Mouse (Mus musculus): ENCODE measurements around the gene Alox12b. TPM values are rescaled to one million over a fixed set of nuclear protein-coding genes. Genes with fewer than 3 reads are reported as not detected.

The Alox12b gene
- total RNA-seq, 1 experiment = 0.22 TPM

DNA sequence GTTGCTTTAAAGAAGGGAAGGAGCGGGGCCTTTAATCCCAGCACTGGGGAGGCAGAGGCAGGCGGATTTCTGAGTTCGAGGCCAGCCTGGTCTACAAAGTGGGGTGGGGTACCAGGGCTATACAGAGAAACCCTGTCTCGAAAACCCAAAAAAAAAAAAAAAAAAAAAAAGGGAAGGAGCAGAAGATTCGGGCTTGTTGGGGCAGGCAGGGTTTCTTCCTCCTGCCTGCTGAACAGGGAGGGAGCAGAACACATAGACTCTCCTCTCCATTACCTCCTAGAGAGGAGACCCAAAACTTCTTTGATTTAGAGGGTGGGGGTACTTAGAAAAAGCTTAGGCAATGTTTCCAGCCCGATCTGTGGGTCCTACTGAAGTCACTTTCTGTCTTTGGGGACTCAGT lies 21.4 kb upstream of the Alox12b start:
- H3K4me1 ChIP-seq (ENCODE audit: control insufficient read depth in 2 of 2, insufficient read depth in 2 of 2, low read length in 2 of 2, poor library complexity in 1 of 2) = peaks cover 0 to 11% of the 10 kb centered on the region in 2 experiments; a peak in 1 of 4 replicates
- H3K27ac ChIP-seq (ENCODE audit: insufficient read depth, low read depth, low read length, poor library complexity, severe bottlenecking) = no peak overlapping the region
- in situ Hi-C loops (cut with MboI; ENCODE audit: low sequenced_read_pairs in 2 of 2, unreplicated experiment in 2 of 2) = no loop called here
- H3K9ac ChIP-seq (ENCODE audit: insufficient read depth, low read depth, low read length, poor library complexity, severe bottlenecking) = no peak overlapping the region
- H3K4me3 ChIP-seq (ENCODE audit: insufficient read depth in 1 of 2, low read depth in 1 of 2, low read length in 2 of 2, poor library complexity in 1 of 2, severe bottlenecking in 1 of 2) = no peak overlapping the region
- no peaks in the 10 kb centered on the region for H3K9me3 ChIP-seq (ENCODE audit: control insufficient read depth, insufficient read depth, low read depth, low read length)
- no peak for DNase-seq (ENCODE audit: low read depth, low spot score)
- TF ChIP-seq CHD2 (IDR thresholded peaks at IDR 0.05; ENCODE audit: low read depth, low read length) (no peak), ZNF384 (IDR thresholded peaks at IDR 0.05; ENCODE audit: low read depth, low read length) (no peak), MAFK (IDR thresholded peaks at IDR 0.05; ENCODE audit: insufficient read depth, low read depth, low read length) (no peak), ZC3H11A (IDR thresholded peaks at IDR 0.05; ENCODE audit: borderline replicate concordance, low read depth, low read length) (no peak), HCFC1 (IDR thresholded peaks at IDR 0.05; ENCODE audit: borderline replicate concordance, insufficient read depth, low read length) (no peak)
- no peaks in the 10 kb centered on the region for H3K36me3 ChIP-seq (ENCODE audit: control insufficient read depth, insufficient read depth, low read length, poor library complexity, severe bottlenecking)

DNA sequence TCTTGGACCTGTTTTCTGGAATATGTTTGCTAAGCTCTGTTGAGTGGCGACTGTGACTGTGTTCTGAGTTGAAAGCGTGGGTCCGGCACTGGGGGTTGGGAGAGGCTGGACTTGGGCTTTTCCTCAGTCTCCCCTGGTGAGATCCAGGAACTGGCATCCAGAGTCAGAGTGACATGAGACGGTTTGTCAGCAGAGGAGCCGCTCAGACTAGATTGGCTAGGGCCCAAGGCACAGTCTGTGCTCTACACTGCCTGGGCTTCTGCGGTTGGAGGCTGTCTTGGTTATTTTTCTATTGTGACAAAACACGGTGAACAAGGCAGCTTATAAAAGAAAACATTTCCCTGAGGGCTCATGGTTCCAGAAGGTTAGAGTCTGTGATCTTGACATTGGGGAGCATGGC lies 9.2 kb upstream of the Alox12b start:
- no peak overlapping the region for H3K4me3 ChIP-seq (ENCODE audit: insufficient read depth in 1 of 2, low read depth in 1 of 2, low read length in 2 of 2, poor library complexity in 1 of 2, severe bottlenecking in 1 of 2)
- no peak for TF ChIP-seq MAFK (IDR thresholded peaks at IDR 0.05; ENCODE audit: insufficient read depth, low read depth, low read length)
- no peak for TF ChIP-seq ZNF384 (IDR thresholded peaks at IDR 0.05; ENCODE audit: low read depth, low read length)
- TF ChIP-seq HCFC1 (IDR thresholded peaks at IDR 0.05; ENCODE audit: borderline replicate concordance, insufficient read depth, low read length) = no peak
- no peak for TF ChIP-seq CHD2 (IDR thresholded peaks at IDR 0.05; ENCODE audit: low read depth, low read length)
- TF ChIP-seq ZC3H11A (IDR thresholded peaks at IDR 0.05; ENCODE audit: borderline replicate concordance, low read depth, low read length) = no peak
- H3K9ac ChIP-seq (ENCODE audit: insufficient read depth, low read depth, low read length, poor library complexity, severe bottlenecking) = no peak overlapping the region
- in situ Hi-C loops (cut with MboI; ENCODE audit: low sequenced_read_pairs in 2 of 2, unreplicated experiment in 2 of 2) = no loop called here
- H3K36me3 ChIP-seq (ENCODE audit: control insufficient read depth, insufficient read depth, low read length, poor library complexity, severe bottlenecking) = no peaks in the 10 kb centered on the region
- H3K4me1 ChIP-seq (ENCODE audit: control insufficient read depth in 2 of 2, insufficient read depth in 2 of 2, low read length in 2 of 2, poor library complexity in 1 of 2) = peaks cover 0 to 4% of the 10 kb centered on the region in 2 experiments; a peak in 2 of 4 replicates
- no peaks in the 10 kb centered on the region for H3K9me3 ChIP-seq (ENCODE audit: control insufficient read depth, insufficient read depth, low read depth, low read length)
- DNase-seq (ENCODE audit: low read depth, low spot score) = no peak
- no peak overlapping the region for H3K27ac ChIP-seq (ENCODE audit: insufficient read depth, low read depth, low read length, poor library complexity, severe bottlenecking)

DNA sequence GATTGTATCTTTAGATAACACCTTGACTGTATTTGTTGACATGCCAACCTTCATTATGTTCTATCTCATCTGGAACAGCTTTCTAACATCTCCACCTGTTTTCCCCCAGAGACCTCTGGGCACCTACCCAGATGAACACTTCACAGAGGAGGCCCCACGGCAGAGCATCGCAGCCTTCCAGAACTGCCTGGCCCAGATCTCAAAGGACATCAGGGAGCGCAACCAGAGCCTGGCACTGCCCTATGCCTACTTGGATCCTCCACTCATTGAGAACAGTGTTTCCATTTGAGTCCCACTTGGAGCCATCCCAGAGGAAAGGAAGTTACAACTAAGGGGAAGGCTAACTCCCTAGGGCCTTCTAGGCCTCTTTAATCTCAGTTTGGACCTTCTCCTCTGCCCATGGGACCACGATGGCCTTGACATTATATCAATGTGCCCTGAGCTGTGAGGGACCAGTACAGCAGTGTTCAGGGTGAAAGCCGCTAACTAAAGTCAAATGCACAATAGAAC lies 8.3 kb upstream of the Alox12b start:
- no peak for DNase-seq (ENCODE audit: low read depth, low spot score)
- no peak overlapping the region for H3K4me3 ChIP-seq (ENCODE audit: insufficient read depth in 1 of 2, low read depth in 1 of 2, low read length in 2 of 2, poor library complexity in 1 of 2, severe bottlenecking in 1 of 2)
- H3K27ac ChIP-seq (ENCODE audit: insufficient read depth, low read depth, low read length, poor library complexity, severe bottlenecking) = no peak overlapping the region
- TF ChIP-seq CHD2 (IDR thresholded peaks at IDR 0.05; ENCODE audit: low read depth, low read length) (no peak), ZC3H11A (IDR thresholded peaks at IDR 0.05; ENCODE audit: borderline replicate concordance, low read depth, low read length) (no peak), ZNF384 (IDR thresholded peaks at IDR 0.05; ENCODE audit: low read depth, low read length) (no peak), MAFK (IDR thresholded peaks at IDR 0.05; ENCODE audit: insufficient read depth, low read depth, low read length) (no peak), HCFC1 (IDR thresholded peaks at IDR 0.05; ENCODE audit: borderline replicate concordance, insufficient read depth, low read length) (no peak)
- no peak overlapping the region for H3K9ac ChIP-seq (ENCODE audit: insufficient read depth, low read depth, low read length, poor library complexity, severe bottlenecking)
- in situ Hi-C loops (cut with MboI; ENCODE audit: low sequenced_read_pairs in 2 of 2, unreplicated experiment in 2 of 2) = no loop called here
- H3K9me3 ChIP-seq (ENCODE audit: control insufficient read depth, insufficient read depth, low read depth, low read length) = no peaks in the 10 kb centered on the region
- peaks cover 0 to 6% of the 10 kb centered on the region in 2 experiments; a peak in 2 of 4 replicates for H3K4me1 ChIP-seq (ENCODE audit: control insufficient read depth in 2 of 2, insufficient read depth in 2 of 2, low read length in 2 of 2, poor library complexity in 1 of 2)
- no peaks in the 10 kb centered on the region for H3K36me3 ChIP-seq (ENCODE audit: control insufficient read depth, insufficient read depth, low read length, poor library complexity, severe bottlenecking)

DNA sequence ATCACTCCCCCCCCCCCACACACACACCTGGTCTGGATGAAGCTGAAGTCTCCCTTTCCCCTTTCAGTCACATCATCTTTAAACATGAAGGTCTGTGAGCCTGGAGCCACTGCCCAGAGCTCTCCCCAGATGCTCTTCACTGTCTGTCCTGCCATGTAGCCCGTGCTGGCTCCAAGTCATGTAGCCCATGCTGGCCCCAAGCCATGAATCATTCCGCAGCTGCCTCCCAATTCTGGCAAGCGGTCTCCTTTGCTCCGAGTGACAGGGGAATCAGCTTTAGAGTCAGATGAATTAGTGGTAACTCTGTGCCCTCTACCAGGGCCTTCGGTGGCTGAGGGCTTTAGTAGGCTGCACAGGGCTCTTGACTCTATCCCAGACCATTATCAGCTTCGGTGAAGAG lies 7.1 kb upstream of the Alox12b start:
- H3K36me3 ChIP-seq (ENCODE audit: control insufficient read depth, insufficient read depth, low read length, poor library complexity, severe bottlenecking) = no peaks in the 10 kb centered on the region
- no peaks in the 10 kb centered on the region for H3K9me3 ChIP-seq (ENCODE audit: control insufficient read depth, insufficient read depth, low read depth, low read length)
- in situ Hi-C loops (cut with MboI; ENCODE audit: low sequenced_read_pairs in 2 of 2, unreplicated experiment in 2 of 2) = no loop called here
- H3K4me1 ChIP-seq (ENCODE audit: control insufficient read depth in 2 of 2, insufficient read depth in 2 of 2, low read length in 2 of 2, poor library complexity in 1 of 2) = peaks cover 0 to 6% of the 10 kb centered on the region in 2 experiments; a peak in 2 of 4 replicates
- H3K9ac ChIP-seq (ENCODE audit: insufficient read depth, low read depth, low read length, poor library complexity, severe bottlenecking) = no peak overlapping the region
- TF ChIP-seq ZC3H11A (IDR thresholded peaks at IDR 0.05; ENCODE audit: borderline replicate concordance, low read depth, low read length) (no peak), CHD2 (IDR thresholded peaks at IDR 0.05; ENCODE audit: low read depth, low read length) (no peak), HCFC1 (IDR thresholded peaks at IDR 0.05; ENCODE audit: borderline replicate concordance, insufficient read depth, low read length) (no peak), MAFK (IDR thresholded peaks at IDR 0.05; ENCODE audit: insufficient read depth, low read depth, low read length) (no peak), ZNF384 (IDR thresholded peaks at IDR 0.05; ENCODE audit: low read depth, low read length) (no peak)
- no peak for DNase-seq (ENCODE audit: low read depth, low spot score)
- H3K4me3 ChIP-seq (ENCODE audit: insufficient read depth in 1 of 2, low read depth in 1 of 2, low read length in 2 of 2, poor library complexity in 1 of 2, severe bottlenecking in 1 of 2) = no peak overlapping the region
- H3K27ac ChIP-seq (ENCODE audit: insufficient read depth, low read depth, low read length, poor library complexity, severe bottlenecking) = no peak overlapping the region
